Mouse (Mus musculus): ENCODE data around the gene Dlx2. TPM values are rescaled to one million over a fixed set of nuclear protein-coding genes. Genes with fewer than 3 reads are reported as not detected.

The Dlx2 gene
- total and polyA plus RNA-seq, 3 experiments = 0.26 to 0.80 (median 0.28) TPM

GRCm38 (mm10) chr2:71511209-71511608, 35.3 kb downstream of the Dlx2 start:
- DNase-seq = no peak

DNA sequence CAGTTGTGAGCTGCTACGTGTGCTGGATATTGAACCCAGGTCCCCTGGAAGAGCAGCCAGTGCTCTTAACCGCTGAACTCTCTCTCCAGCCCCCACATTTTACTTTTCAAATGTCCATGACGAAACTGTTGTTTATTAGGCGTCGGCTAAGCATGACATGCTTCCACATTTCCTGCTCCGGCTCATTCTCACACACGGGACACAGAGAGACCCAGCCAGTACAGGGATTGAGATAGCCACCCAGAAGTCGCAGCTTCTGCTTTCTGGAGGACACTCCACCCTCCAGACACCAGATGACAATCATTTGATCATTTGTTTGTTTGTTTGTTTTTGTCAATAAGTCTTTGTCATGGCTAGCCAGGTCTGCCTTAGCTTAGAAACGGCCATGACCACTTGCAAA, 41.7 kb downstream of the Dlx2 start:
- DNase-seq = no peak

DNA sequence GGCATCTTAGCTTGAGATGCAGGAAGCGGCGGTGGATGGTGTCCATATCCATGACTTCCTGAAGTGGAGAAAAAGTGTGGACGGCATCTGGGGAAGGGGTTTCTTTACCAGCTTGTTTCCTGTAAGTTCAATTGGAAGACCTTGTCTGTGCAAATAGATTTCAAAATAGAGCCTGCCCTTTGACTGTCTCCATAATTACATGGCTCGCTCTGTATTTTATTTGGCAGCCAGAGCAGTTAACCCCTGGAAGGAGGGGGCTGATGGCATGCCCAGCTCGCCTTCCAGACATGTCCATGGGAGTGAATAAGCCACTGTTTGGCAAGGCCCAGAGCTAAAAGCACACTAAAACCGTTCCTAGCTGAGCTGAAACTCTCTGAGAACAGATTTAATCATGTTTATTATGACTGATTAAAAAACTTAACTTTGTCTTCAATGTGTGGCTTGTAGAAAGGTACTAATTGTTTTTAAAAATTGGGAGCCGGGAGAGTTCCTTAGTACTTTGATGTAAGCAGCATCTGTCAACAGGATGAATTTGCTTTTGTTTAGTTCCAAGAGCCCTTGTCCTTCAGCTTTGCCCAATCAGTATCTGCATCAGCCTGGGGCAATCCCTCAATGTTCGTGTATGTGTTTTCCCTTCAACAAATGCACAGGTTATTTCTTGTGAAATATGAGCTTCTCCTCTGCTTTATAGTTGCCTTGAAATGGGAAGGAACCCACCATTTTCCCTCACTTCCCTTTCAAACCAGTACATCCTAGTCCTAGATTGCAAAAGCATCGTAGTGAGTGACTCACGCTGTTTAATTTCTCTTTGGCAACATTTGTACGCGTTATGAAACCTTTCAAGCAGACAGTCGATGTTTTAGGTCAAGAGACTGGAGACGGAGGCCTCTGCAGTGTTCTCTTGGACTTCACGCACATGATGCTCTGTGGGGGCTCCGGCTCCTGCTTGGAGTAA, 47.0 kb downstream of the Dlx2 start:
- peak; percentile 72 for DNase-seq

GRCm38 (mm10) chr2:71497175-71497574, 49.4 kb downstream of the Dlx2 start:
- no peak for DNase-seq

DNA sequence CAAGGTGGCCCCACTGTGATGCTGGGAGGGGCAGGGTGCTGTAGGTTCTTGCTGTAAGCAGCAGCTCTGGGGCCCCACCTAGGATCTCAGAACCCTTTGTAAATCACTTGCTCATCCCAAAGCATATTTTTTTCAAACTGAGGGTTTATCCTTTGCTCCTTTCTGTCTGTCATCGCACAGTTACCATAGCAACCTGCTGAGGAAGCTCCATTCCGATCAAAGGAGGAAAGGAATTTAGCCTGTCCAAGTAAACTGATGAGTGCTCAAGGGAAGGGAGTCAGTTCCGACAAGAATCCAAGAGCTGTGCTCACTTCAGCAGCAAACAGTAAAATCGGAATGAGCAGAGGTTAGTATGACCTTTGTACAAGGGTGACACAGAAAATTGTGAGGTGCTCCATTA, 51.6 kb downstream of the Dlx2 start:
- DNase-seq = no peak

GRCm38 (mm10) chr2:71494503-71494902, 52.1 kb downstream of the Dlx2 start:
- no peak for DNase-seq

Other genes starting within 250 kb of the Dlx2 start
- gene Slc25a12, start 179.0 kb downstream of the Dlx2 start, total RNA-seq (2021) = 10 to 100 TPM; 60.7 to 74.1 TPM
- 32.8 and 46.3 TPM in 2 replicates for gene Slc25a12, start 179.0 kb downstream of the Dlx2 start, polyA plus RNA-seq (2012; rRNA removed)
- gene Hat1, start 157.8 kb downstream of the Dlx2 start, total RNA-seq (2021) = 10 to 100 TPM; 27.5 to 28.1 TPM
- gene Hat1, start 157.8 kb downstream of the Dlx2 start, polyA plus RNA-seq (2012; rRNA removed) = 0.62 and 0.66 TPM in 2 replicates
- 10 to 100 TPM; 28.7 to 29.2 TPM for gene Metap1d, start 93.5 kb downstream of the Dlx2 start, total RNA-seq (2021)
- gene Metap1d, start 93.5 kb downstream of the Dlx2 start, polyA plus RNA-seq (2012; rRNA removed) = 6.7 and 7.4 TPM in 2 replicates
- gene Dlx1, start 18.6 kb downstream of the Dlx2 start, total RNA-seq (2021) = under 1 TPM; 0.14 to 0.31 TPM
- gene Dlx1, start 18.6 kb downstream of the Dlx2 start, polyA plus RNA-seq (2012; rRNA removed) = 0.26 and 1.2 TPM in 2 replicates
- 100 to 1,000 TPM; 125 to 177 TPM for gene Itga6, start 198.9 kb upstream of the Dlx2 start, total RNA-seq (2021)
- 28.1 and 28.3 TPM in 2 replicates for gene Itga6, start 198.9 kb upstream of the Dlx2 start, polyA plus RNA-seq (2012; rRNA removed)